Mouse (Mus musculus) bone marrow macrophage, adult 2 months (primary cell): ENCODE measurements around the gene Hoxd11.

Experiments used
- CTCF ChIP-seq: IDR thresholded peaks from 2 replicates; pipeline ENCODE4 v1.5.1; 2012; ENCODE audit warnings: low read depth, mild to moderate bottlenecking, low read length, moderate library complexity
- POLR2A ChIP-seq: IDR thresholded peaks from 2 replicates; pipeline ENCODE4 v1.6.1; 2012; ENCODE audit warnings: mild to moderate bottlenecking, low read depth, low read length, borderline replicate concordance

DNA sequence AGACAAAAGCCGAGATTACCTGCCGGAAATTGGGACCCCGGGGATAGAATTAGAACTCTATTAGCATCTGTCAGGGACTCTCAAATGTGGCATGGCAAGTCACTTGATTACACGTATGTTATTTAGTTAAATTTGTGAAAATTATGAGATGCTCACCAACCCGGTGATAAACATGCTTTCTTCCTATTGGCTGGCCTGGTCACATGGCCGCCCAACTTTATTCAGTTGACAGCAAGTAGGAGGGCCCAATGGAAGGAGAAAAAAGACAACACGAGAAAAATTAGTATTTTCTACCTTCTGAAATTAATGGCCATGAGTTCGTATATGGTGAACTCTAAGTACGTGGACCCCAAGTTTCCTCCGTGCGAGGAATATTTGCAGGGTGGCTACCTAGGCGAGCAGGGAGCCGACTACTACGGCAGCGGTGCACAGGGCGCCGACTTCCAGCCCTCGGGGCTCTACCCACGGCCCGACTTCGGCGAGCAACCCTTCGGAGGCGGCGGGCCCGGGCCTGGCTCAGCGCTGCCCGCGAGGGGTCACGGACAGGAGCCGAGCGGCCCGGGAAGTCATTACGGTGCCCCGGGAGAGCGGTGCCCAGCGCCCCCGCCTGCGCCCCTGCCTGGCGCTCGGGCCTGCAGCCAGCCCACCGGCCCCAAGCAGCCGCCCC lies 47.7 kb downstream of the Hoxd11 start:
- no peak for TF ChIP-seq POLR2A
- TF ChIP-seq CTCF = no peak
